Mouse (Mus musculus): Measurements from ENCODE around the gene Bcl2l14. TPM values are rescaled to one million over a fixed set of nuclear protein-coding genes. Genes with fewer than 3 reads are reported as not detected.

The Bcl2l14 gene
- polyA plus RNA-seq (2016; fragmentation: Nextera tagmentation; extraction: Ambion mirVana), result 0.09 and 0.12 TPM in 2 replicates

GRCm38 (mm10) chr6:134396018-134396417 lies at the start of gene Bcl2l14:
TSS of gene Bcl2l14 (plus strand) at chr6:134396318.
- H3K36me3 ChIP-seq, result no peaks in the 10 kb centered on the region
- no peaks in the 10 kb centered on the region for H3K27me3 ChIP-seq (ENCODE audit: low read depth, poor library complexity, severe bottlenecking)
- no peak for DNase-seq (ENCODE audit: low spot score)
- no peak within 1 kb of the TSS for H3K4me3 ChIP-seq
- no peaks in the 10 kb centered on the region for H3K4me1 ChIP-seq
- H3K9me3 ChIP-seq (replicated peaks), result no peaks in the 10 kb centered on the region
- WGBS, result 89% methylated on average over 4 of the region's 4 CpGs
- no peak within 1 kb of the TSS for H3K27ac ChIP-seq (replicated peaks)

- no peak overlapping the region for H3K4me3 ChIP-seq
- 92% methylated on average over 7 of the region's 7 CpGs for WGBS
Observed at GRCm38 (mm10) chr6:134348526-134349067, 47.5 kb upstream of the Bcl2l14 start.

GRCm38 (mm10) chr6:134352881-134353280 lies 43.2 kb upstream of the Bcl2l14 start:
- no peaks in the 10 kb centered on the region for H3K27me3 ChIP-seq (ENCODE audit: low read depth, poor library complexity, severe bottlenecking)
- no peaks in the 10 kb centered on the region for H3K9me3 ChIP-seq (replicated peaks)
- no peak for DNase-seq (ENCODE audit: low spot score)
- H3K27ac ChIP-seq (replicated peaks), result no peak overlapping the region
- H3K36me3 ChIP-seq, result no peaks in the 10 kb centered on the region
- no peaks in the 10 kb centered on the region for H3K4me1 ChIP-seq
- H3K4me3 ChIP-seq, result no peak overlapping the region
- 93% methylated on average over 6 of the region's 6 CpGs for WGBS

More at GRCm38 (mm10) chr6:134348526-134349067, 47.5 kb upstream of the Bcl2l14 start:
- Histone ChIP-seq H3K27ac (replicated peaks) (no peak overlapping the region), H3K36me3 (no peaks in the 10 kb centered on the region), H3K9me3 (replicated peaks) (no peaks in the 10 kb centered on the region), H3K4me1 (no peaks in the 10 kb centered on the region), H3K27me3 (ENCODE audit: low read depth, poor library complexity, severe bottlenecking) (no peaks in the 10 kb centered on the region)
- no peak for DNase-seq (ENCODE audit: low spot score)

- Histone ChIP-seq H3K27ac (replicated peaks) (no peak overlapping the region), H3K36me3 (no peaks in the 10 kb centered on the region), H3K4me3 (no peak overlapping the region), H3K4me1 (no peaks in the 10 kb centered on the region), H3K27me3 (ENCODE audit: low read depth, poor library complexity, severe bottlenecking) (no peaks in the 10 kb centered on the region), H3K9me3 (replicated peaks) (no peaks in the 10 kb centered on the region)
- DNase-seq (ENCODE audit: low spot score), result no peak
- 84% methylated on average over 4 of the region's 4 CpGs for WGBS
Observed at GRCm38 (mm10) chr6:134353751-134354150, 42.4 kb upstream of the Bcl2l14 start.

- no peaks in the 10 kb centered on the region for H3K9me3 ChIP-seq (replicated peaks)
- no peaks in the 10 kb centered on the region for H3K4me1 ChIP-seq
- H3K4me3 ChIP-seq, result no peak overlapping the region
- H3K36me3 ChIP-seq, result no peaks in the 10 kb centered on the region
- no peaks in the 10 kb centered on the region for H3K27me3 ChIP-seq (ENCODE audit: low read depth, poor library complexity, severe bottlenecking)
- no peak overlapping the region for H3K27ac ChIP-seq (replicated peaks)
- WGBS, result 88% methylated on average over 6 of the region's 6 CpGs
- DNase-seq (ENCODE audit: low spot score), result no peak
Observed at GRCm38 (mm10) chr6:134357570-134357969, 38.5 kb upstream of the Bcl2l14 start.

GRCm38 (mm10) chr6:134360079-134360478 lies 36.0 kb upstream of the Bcl2l14 start:
- Histone ChIP-seq H3K36me3 (no peaks in the 10 kb centered on the region), H3K4me1 (no peaks in the 10 kb centered on the region), H3K9me3 (replicated peaks) (no peaks in the 10 kb centered on the region), H3K4me3 (no peak overlapping the region), H3K27ac (replicated peaks) (no peak overlapping the region), H3K27me3 (ENCODE audit: low read depth, poor library complexity, severe bottlenecking) (no peaks in the 10 kb centered on the region)
- WGBS, result 89% methylated on average over 4 of the region's 4 CpGs
- no peak for DNase-seq (ENCODE audit: low spot score)

- H3K4me3 ChIP-seq, result no peak overlapping the region
- H3K4me1 ChIP-seq, result no peaks in the 10 kb centered on the region
- no peak for DNase-seq (ENCODE audit: low spot score)
- no peak overlapping the region for H3K27ac ChIP-seq (replicated peaks)
- H3K9me3 ChIP-seq (replicated peaks), result no peaks in the 10 kb centered on the region
- no peaks in the 10 kb centered on the region for H3K36me3 ChIP-seq
- WGBS, result 82% methylated on average over 6 of the region's 6 CpGs
- H3K27me3 ChIP-seq (ENCODE audit: low read depth, poor library complexity, severe bottlenecking), result no peaks in the 10 kb centered on the region
Observed at GRCm38 (mm10) chr6:134364644-134365043, 31.5 kb upstream of the Bcl2l14 start.

- no peaks in the 10 kb centered on the region for H3K27me3 ChIP-seq (ENCODE audit: low read depth, poor library complexity, severe bottlenecking)
- H3K9me3 ChIP-seq (replicated peaks), result no peaks in the 10 kb centered on the region
- no peaks in the 10 kb centered on the region for H3K4me1 ChIP-seq
- 76% methylated on average over 4 of the region's 4 CpGs for WGBS
- no peak for DNase-seq (ENCODE audit: low spot score)
- no peak overlapping the region for H3K27ac ChIP-seq (replicated peaks)
- H3K36me3 ChIP-seq, result no peaks in the 10 kb centered on the region
- no peak overlapping the region for H3K4me3 ChIP-seq
Observed at GRCm38 (mm10) chr6:134365952-134366351, 30.2 kb upstream of the Bcl2l14 start.

- no peaks in the 10 kb centered on the region for H3K36me3 ChIP-seq
- 73% methylated on average over 10 of the region's 10 CpGs for WGBS
- no peaks in the 10 kb centered on the region for H3K9me3 ChIP-seq (replicated peaks)
- H3K27ac ChIP-seq (replicated peaks), result no peak overlapping the region; the same call in 1 of the 2 replicates
- DNase-seq (ENCODE audit: low spot score), result no peak
- no peaks in the 10 kb centered on the region for H3K27me3 ChIP-seq (ENCODE audit: low read depth, poor library complexity, severe bottlenecking)
- H3K4me1 ChIP-seq, result no peaks in the 10 kb centered on the region
- H3K4me3 ChIP-seq, result no peak overlapping the region
Observed at GRCm38 (mm10) chr6:134366366-134367351, 29.5 kb upstream of the Bcl2l14 start.

- H3K27me3 ChIP-seq (ENCODE audit: low read depth, poor library complexity, severe bottlenecking), result no peaks in the 10 kb centered on the region
- DNase-seq (ENCODE audit: low spot score), result no peak
- H3K9me3 ChIP-seq (replicated peaks), result no peaks in the 10 kb centered on the region
- H3K4me3 ChIP-seq, result no peak overlapping the region
- WGBS, result 65% methylated on average over 12 of the region's 12 CpGs
- no peaks in the 10 kb centered on the region for H3K4me1 ChIP-seq
- 0 out of 2 replicates have a peak overlapping the region, but pooled peaks have one; percentile 13 for H3K27ac ChIP-seq (replicated peaks)
- no peaks in the 10 kb centered on the region for H3K36me3 ChIP-seq
Observed at GRCm38 (mm10) chr6:134367366-134368281, 28.5 kb upstream of the Bcl2l14 start.

GRCm38 (mm10) chr6:134372946-134373345 lies 23.2 kb upstream of the Bcl2l14 start:
- no peaks in the 10 kb centered on the region for H3K27me3 ChIP-seq (ENCODE audit: low read depth, poor library complexity, severe bottlenecking)
- H3K9me3 ChIP-seq (replicated peaks), result no peaks in the 10 kb centered on the region
- no peak overlapping the region for H3K27ac ChIP-seq (replicated peaks)
- no peaks in the 10 kb centered on the region for H3K4me1 ChIP-seq
- H3K36me3 ChIP-seq, result no peaks in the 10 kb centered on the region
- no peak overlapping the region for H3K4me3 ChIP-seq
- DNase-seq (ENCODE audit: low spot score), result no peak
- WGBS, result 75% methylated on average over 2 of the region's 2 CpGs

GRCm38 (mm10) chr6:134377201-134377600 lies 18.9 kb upstream of the Bcl2l14 start:
- no peak overlapping the region for H3K4me3 ChIP-seq
- peaks cover 6% of the 10 kb centered on the region; the same call in 1 of the 2 replicates for H3K9me3 ChIP-seq (replicated peaks)
- no peak overlapping the region for H3K27ac ChIP-seq (replicated peaks)
- WGBS, result 94% methylated on average over 5 of the region's 5 CpGs
- H3K4me1 ChIP-seq, result no peaks in the 10 kb centered on the region
- no peaks in the 10 kb centered on the region for H3K27me3 ChIP-seq (ENCODE audit: low read depth, poor library complexity, severe bottlenecking)
- no peak for DNase-seq (ENCODE audit: low spot score)
- H3K36me3 ChIP-seq, result no peaks in the 10 kb centered on the region
